Mouse (Mus musculus): Measurements from ENCODE around the gene Slc39a9.

DNA sequence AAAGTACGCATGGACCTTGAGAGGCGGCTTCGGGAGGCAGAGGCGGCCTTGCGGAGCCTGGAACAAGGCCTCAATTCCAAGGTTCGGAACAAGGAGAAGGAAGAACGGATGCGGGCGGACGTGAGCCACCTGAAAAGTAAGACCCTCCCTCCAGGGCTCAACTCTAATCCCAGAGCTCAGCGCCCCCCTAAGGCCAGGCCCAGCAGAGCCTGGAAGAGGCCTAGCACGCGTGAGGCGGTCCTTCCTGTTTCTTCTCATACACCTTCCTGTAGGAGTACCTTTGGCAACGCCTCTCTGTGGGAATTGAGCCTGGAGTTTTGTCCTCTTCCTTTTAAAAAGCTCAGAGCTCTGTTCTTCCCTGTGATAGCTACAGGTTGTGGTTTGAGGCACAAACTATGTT, 77.8 kb downstream of the Slc39a9 start:
- TF ChIP-seq CTCF (conservative IDR thresholded peaks at IDR 0.05; ENCODE audit: insufficient read depth, insufficient read length, low read depth, low read length) (no peak), POLR2A (IDR thresholded peaks at IDR 0.05; ENCODE audit: low read depth, low read length) (no peak)

Data from kidney, adult 2 months (tissue).